Mouse (Mus musculus) embryo, embryonic 11 days (tissue): ENCODE results near the gene Prss57.

Experiments
- DNase-seq: peaks from one replicate; pipeline ENCODE4 v3.0.0-alpha.2; 2015

The Prss57 gene

GRCm38 (mm10) chr10:79748496-79748895, 42.3 kb downstream of the Prss57 start:
- DNase-seq = no peak

- no peak for DNase-seq
These were observed 44.0 kb downstream of the Prss57 start for GRCm38 (mm10) chr10:79746774-79747151.

GRCm38 (mm10) chr10:79745898-79746773, 44.6 kb downstream of the Prss57 start, which contains the start of gene Polrmt:
Gene Polrmt, minus strand, starts transcription at chr10:79746581.
- peak; percentile 98 for DNase-seq

- DNase-seq = no peak
These were observed 45.4 kb downstream of the Prss57 start for GRCm38 (mm10) chr10:79745411-79745810.

- no peak for DNase-seq
These were observed 47.0 kb downstream of the Prss57 start for GRCm38 (mm10) chr10:79743650-79744365.

- no peak for DNase-seq
These were observed 47.6 kb downstream of the Prss57 start for GRCm38 (mm10) chr10:79743161-79743560.

- no peak for DNase-seq
These were observed 49.9 kb downstream of the Prss57 start for GRCm38 (mm10) chr10:79740863-79741262.

- no peak for DNase-seq
These were observed 51.5 kb downstream of the Prss57 start for GRCm38 (mm10) chr10:79739234-79739633.

GRCm38 (mm10) chr10:79738259-79738658, 52.5 kb downstream of the Prss57 start:
- no peak for DNase-seq

- DNase-seq = no peak
These were observed 54.1 kb downstream of the Prss57 start for GRCm38 (mm10) chr10:79736706-79737105.

- peak; percentile 43 for DNase-seq
These were observed 55.4 kb downstream of the Prss57 start for GRCm38 (mm10) chr10:79735361-79735760.

GRCm38 (mm10) chr10:79733847-79734246, 56.9 kb downstream of the Prss57 start:
- DNase-seq = no peak

GRCm38 (mm10) chr10:79732500-79732899, 58.3 kb downstream of the Prss57 start:
- no peak for DNase-seq
